Mouse (Mus musculus) thymus, postnatal 0 days (tissue): ENCODE measurements around the gene Itk. TPM values are rescaled to one million over a fixed set of nuclear protein-coding genes. Genes with fewer than 3 reads are reported as not detected.

Source experiments
- DNase-seq: peaks from one replicate; pipeline ENCODE4 v3.0.0-alpha.2; 2015; ENCODE audit warnings: low spot score
- polyA plus RNA-seq: library from polyadenylated mRNA; unstranded; fragments of >200 nt; fragmentation: Nextera tagmentation; extraction: Ambion mirVana; gene quantifications from 2 replicates; pipeline ENCODE4 v1.2.1, GENCODE M21; 2015

Itk gene
- polyA plus RNA-seq, 1 experiment from 2014 or later, result 113 TPM

- peak; percentile 63 for DNase-seq
Measured at GRCm38 (mm10) chr11:46308271-46308974, 80.9 kb downstream of the Itk start.

GRCm38 (mm10) chr11:46307768-46308167, 81.5 kb downstream of the Itk start:
- peak; percentile 67 for DNase-seq

GRCm38 (mm10) chr11:46306776-46307175, 82.5 kb downstream of the Itk start:
- DNase-seq, result peak; percentile 52

- DNase-seq, result no peak
Measured at GRCm38 (mm10) chr11:46305881-46306520, 83.3 kb downstream of the Itk start.

GRCm38 (mm10) chr11:46304864-46305710, 84.2 kb downstream of the Itk start:
- DNase-seq, result peak; percentile 80

- no peak for DNase-seq
Measured at GRCm38 (mm10) chr11:46304093-46304492, 85.2 kb downstream of the Itk start.

- DNase-seq, result no peak
Measured at GRCm38 (mm10) chr11:46302471-46302870, 86.8 kb downstream of the Itk start.

- no peak for DNase-seq
Measured at GRCm38 (mm10) chr11:46301579-46302248, 87.6 kb downstream of the Itk start.

- DNase-seq, result no peak
Measured at GRCm38 (mm10) chr11:46299901-46300300, 89.4 kb downstream of the Itk start.

- DNase-seq, result no peak
Measured at GRCm38 (mm10) chr11:46298889-46299785, 90.2 kb downstream of the Itk start.

- no peak for DNase-seq
Measured at GRCm38 (mm10) chr11:46294390-46294789, 94.9 kb downstream of the Itk start.

GRCm38 (mm10) chr11:46293491-46293890, 95.8 kb downstream of the Itk start:
- DNase-seq, result no peak

- no peak for DNase-seq
Measured at GRCm38 (mm10) chr11:46290988-46291405, 98.3 kb downstream of the Itk start.

GRCm38 (mm10) chr11:46289561-46289960, 99.8 kb downstream of the Itk start:
- DNase-seq, result no peak

GRCm38 (mm10) chr11:46289022-46289421, 100.3 kb downstream of the Itk start:
- no peak for DNase-seq

- no peak for DNase-seq
Measured at GRCm38 (mm10) chr11:46288091-46288490, 101.2 kb downstream of the Itk start.

- no peak for DNase-seq
Measured at GRCm38 (mm10) chr11:46286803-46287202, 102.5 kb downstream of the Itk start.

GRCm38 (mm10) chr11:46283800-46284199, 105.5 kb downstream of the Itk start:
- DNase-seq, result no peak

- DNase-seq, result no peak
Measured at GRCm38 (mm10) chr11:46282612-46283011, 106.7 kb downstream of the Itk start.

- no peak for DNase-seq
Measured at GRCm38 (mm10) chr11:46278709-46279108, 110.6 kb downstream of the Itk start.
